Mouse (Mus musculus) E14TG2a.4 (cell line): Measurements from ENCODE around the gene Kctd7.

Experiments used
- H3K27me3 ChIP-seq: 2 replicates; pipeline ENCODE4 v1.6.1; 2014; ENCODE audit warnings: low read length, control low read depth; ENCODE audit not compliant: insufficient read depth
- H3K36me3 ChIP-seq: 2 replicates; pipeline ENCODE4 v1.6.1; 2014; ENCODE audit warnings: low read length, control low read depth; ENCODE audit not compliant: insufficient read depth
- H3K4me1 ChIP-seq: replicated peaks from 2 replicates; pipeline ENCODE4 v1.6.1; 2014; ENCODE audit warnings: low read depth, low read length, control low read depth
- H3K4me3 ChIP-seq: replicated peaks from 2 replicates; pipeline ENCODE4 v1.5.1; 2014; ENCODE audit warnings: mild to moderate bottlenecking, low read length
- H3K9me3 ChIP-seq: 2 replicates; pipeline ENCODE4 v1.6.1; 2014; ENCODE audit warnings: low read length, control low read depth
- CTCF ChIP-seq: conservative IDR thresholded peaks from 2 replicates; pipeline ENCODE4 v1.5.1; 2014; ENCODE audit warnings: low read length
- NANOG ChIP-seq: IDR thresholded peaks from 2 replicates; pipeline ENCODE4 v1.6.1; 2014; ENCODE audit warnings: borderline replicate concordance, low read length, mixed read lengths
- POU5F1 ChIP-seq: IDR thresholded peaks from 2 replicates; pipeline ENCODE4 v1.6.1; 2014; ENCODE audit warnings: low read length, borderline replicate concordance

Gene Kctd7

GRCm38 (mm10) chr5:130192356-130192944 lies 47.8 kb downstream of the Kctd7 start:
- H3K4me1 ChIP-seq, result peaks cover 8% of the 10 kb centered on the region
- peaks cover 85% of the 10 kb centered on the region for H3K36me3 ChIP-seq
- TF ChIP-seq NANOG (no peak), CTCF (no peak), POU5F1 (no peak)
- H3K27me3 ChIP-seq, result no peaks in the 10 kb centered on the region
- no peak overlapping the region for H3K4me3 ChIP-seq
- no peaks in the 10 kb centered on the region for H3K9me3 ChIP-seq

DNA sequence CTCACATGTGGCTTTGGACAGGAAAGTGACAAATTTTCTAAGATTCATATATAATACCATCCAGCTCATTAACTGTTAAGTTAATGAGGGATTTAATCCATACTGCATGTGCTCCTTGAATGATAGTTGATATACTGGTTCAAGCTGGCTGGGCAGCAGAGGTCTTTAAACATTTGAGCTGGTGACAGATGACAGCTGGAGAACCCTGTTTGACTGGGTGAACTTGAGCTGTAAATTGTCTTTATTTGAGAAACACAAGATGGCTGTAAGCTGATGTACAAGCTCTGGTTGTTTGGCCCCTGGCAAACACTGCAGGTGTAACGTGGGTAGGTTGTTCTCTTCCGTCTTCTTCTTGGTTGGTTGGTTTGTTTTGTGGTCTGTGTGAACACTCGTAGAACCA lies 49.1 kb downstream of the Kctd7 start:
- no peaks in the 10 kb centered on the region for H3K27me3 ChIP-seq
- no peak overlapping the region for H3K4me3 ChIP-seq
- H3K9me3 ChIP-seq, result no peaks in the 10 kb centered on the region
- no peak for TF ChIP-seq POU5F1
- H3K4me1 ChIP-seq, result peaks cover 18% of the 10 kb centered on the region
- peaks cover 91% of the 10 kb centered on the region for H3K36me3 ChIP-seq

- TF ChIP-seq NANOG, result no peak
- TF ChIP-seq POU5F1, result no peak
- TF ChIP-seq CTCF, result no peak
- Histone ChIP-seq H3K4me1 (peaks cover 27% of the 10 kb centered on the region), H3K4me3 (no peak overlapping the region), H3K27me3 (no peaks in the 10 kb centered on the region), H3K36me3 (peaks cover 81% of the 10 kb centered on the region), H3K9me3 (no peaks in the 10 kb centered on the region)
These were observed 51.6 kb downstream of the Kctd7 start for GRCm38 (mm10) chr5:130196307-130196706.

- H3K36me3 ChIP-seq, result peaks cover 76% of the 10 kb centered on the region
- H3K9me3 ChIP-seq, result no peaks in the 10 kb centered on the region
These were observed 52.8 kb downstream of the Kctd7 start for GRCm38 (mm10) chr5:130197454-130197853.

GRCm38 (mm10) chr5:130197981-130198380 lies 53.3 kb downstream of the Kctd7 start:
- Histone ChIP-seq H3K4me1 (peaks cover 27% of the 10 kb centered on the region), H3K4me3 (no peak overlapping the region), H3K27me3 (no peaks in the 10 kb centered on the region), H3K9me3 (no peaks in the 10 kb centered on the region), H3K36me3 (peaks cover 73% of the 10 kb centered on the region)
- TF ChIP-seq NANOG (no peak), CTCF (no peak), POU5F1 (no peak)

More at GRCm38 (mm10) chr5:130197454-130197853, 52.8 kb downstream of the Kctd7 start:
- Histone ChIP-seq H3K4me1 (peaks cover 27% of the 10 kb centered on the region), H3K27me3 (no peaks in the 10 kb centered on the region), H3K4me3 (no peak overlapping the region)
- TF ChIP-seq POU5F1, result no peak
- no peak for TF ChIP-seq CTCF
- no peak for TF ChIP-seq NANOG

- Histone ChIP-seq H3K27me3 (no peaks in the 10 kb centered on the region), H3K36me3 (peaks cover 64% of the 10 kb centered on the region), H3K4me1 (peaks cover 29% of the 10 kb centered on the region), H3K4me3 (no peak overlapping the region), H3K9me3 (no peaks in the 10 kb centered on the region)
- no peak for TF ChIP-seq NANOG
- TF ChIP-seq CTCF, result no peak
- TF ChIP-seq POU5F1, result no peak
These were observed 55.8 kb downstream of the Kctd7 start for GRCm38 (mm10) chr5:130200233-130201029.

DNA sequence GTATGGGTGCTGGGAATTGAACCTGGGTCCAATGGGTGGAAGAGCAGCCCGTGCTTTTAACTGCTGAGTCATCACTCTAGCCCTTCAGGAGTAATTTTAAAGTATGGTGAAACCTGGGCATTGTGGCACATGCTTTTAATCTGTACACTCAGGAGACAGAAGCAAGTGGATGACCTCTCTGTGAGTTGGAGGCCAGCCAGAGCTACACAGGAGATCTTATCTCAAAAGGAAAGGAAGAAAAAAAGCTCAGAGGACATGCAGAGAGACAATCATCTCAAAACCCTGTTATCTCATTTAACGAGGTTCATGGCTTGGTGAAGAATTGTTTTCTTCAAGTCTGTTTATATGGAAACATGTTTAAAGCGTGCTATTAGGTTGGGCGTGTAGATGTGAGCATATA lies 59.3 kb downstream of the Kctd7 start:
- Histone ChIP-seq H3K27me3 (no peaks in the 10 kb centered on the region), H3K4me3 (no peak overlapping the region), H3K9me3 (no peaks in the 10 kb centered on the region), H3K36me3 (peaks cover 64% of the 10 kb centered on the region), H3K4me1 (peaks cover 12% of the 10 kb centered on the region)
- TF ChIP-seq NANOG (no peak), POU5F1 (no peak), CTCF (no peak)

DNA sequence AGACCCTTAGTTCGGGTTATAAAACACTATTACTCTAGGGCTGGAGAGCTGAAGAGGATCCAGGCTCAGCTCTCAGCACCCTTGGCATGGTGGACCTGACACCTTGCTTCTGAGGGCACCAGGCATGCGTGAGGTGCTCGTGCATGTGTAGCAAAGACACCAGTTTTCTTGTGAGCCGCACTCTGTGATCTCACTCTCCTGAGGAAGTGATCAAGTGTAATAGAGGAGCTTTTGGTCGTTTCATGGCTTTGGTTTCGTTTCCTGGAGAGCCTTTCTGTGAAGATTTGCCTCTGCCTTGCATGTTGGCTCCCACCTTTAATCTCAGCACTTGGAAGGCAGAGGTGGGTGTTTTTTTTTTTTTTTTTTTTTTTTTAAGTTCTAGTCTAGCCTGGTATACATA lies 59.9 kb downstream of the Kctd7 start:
- Histone ChIP-seq H3K9me3 (no peaks in the 10 kb centered on the region), H3K36me3 (peaks cover 67% of the 10 kb centered on the region), H3K4me3 (no peak overlapping the region), H3K4me1 (peaks cover 8% of the 10 kb centered on the region; the same call in 1 of the 2 replicates), H3K27me3 (no peaks in the 10 kb centered on the region)
- no peak for TF ChIP-seq NANOG
- no peak for TF ChIP-seq POU5F1
- no peak for TF ChIP-seq CTCF
